Mouse (Mus musculus) thymus, postnatal 0 days (tissue): ENCODE data around the gene Slitrk3. TPM values are rescaled to one million over a fixed set of nuclear protein-coding genes. Genes with fewer than 3 reads are reported as not detected.
"Not testable (repeated sequence)": the region's sequence is repeated elsewhere in the genome, so short reads cannot be mapped to it uniquely, and the experiment has no call there.

Source experiments
- DNase-seq: peaks from one replicate; pipeline ENCODE4 v3.0.0-alpha.2; 2015; ENCODE audit warnings: low spot score
- polyA plus RNA-seq: library from polyadenylated mRNA; unstranded; fragments of >200 nt; fragmentation: Nextera tagmentation; extraction: Ambion mirVana; gene quantifications from 2 replicates; pipeline ENCODE4 v1.2.1, GENCODE M21; 2015

The Slitrk3 gene
- polyA plus RNA-seq = not detected in 2 replicates

DNA sequence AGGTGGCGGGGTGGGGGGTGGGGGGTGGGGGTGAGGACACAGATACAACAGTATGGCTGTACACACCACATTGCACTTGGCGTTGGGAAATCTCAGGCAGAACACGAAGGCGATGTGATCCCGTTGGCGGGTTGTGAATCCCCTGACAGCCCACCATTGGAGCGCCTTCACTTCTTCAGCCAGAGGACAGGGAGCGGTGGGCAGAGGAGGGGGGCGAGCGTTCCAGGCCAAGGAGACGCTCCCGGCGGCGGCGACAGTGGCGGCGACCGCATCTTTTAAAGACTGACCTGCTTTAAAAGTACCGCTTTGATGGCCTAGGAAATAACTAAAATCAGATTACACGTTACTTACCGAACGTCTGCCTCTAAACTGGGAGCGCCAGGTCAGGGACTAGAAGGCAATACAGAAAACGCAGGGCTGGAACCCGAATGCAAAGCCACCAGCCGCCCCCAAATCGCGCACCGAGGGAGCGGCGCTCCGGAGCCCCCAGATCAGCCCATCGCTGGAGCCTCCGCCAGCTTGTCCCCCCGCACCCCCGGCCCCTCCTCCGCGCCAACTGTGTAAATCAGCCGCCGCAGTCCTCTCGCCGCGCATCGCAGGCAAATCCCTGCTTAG lies at the start of gene Slitrk3:
Gene Slitrk3 (minus strand): TSS at position 607 of the 615 bp plus-strand sequence.
- DNase-seq = no peak

DNA sequence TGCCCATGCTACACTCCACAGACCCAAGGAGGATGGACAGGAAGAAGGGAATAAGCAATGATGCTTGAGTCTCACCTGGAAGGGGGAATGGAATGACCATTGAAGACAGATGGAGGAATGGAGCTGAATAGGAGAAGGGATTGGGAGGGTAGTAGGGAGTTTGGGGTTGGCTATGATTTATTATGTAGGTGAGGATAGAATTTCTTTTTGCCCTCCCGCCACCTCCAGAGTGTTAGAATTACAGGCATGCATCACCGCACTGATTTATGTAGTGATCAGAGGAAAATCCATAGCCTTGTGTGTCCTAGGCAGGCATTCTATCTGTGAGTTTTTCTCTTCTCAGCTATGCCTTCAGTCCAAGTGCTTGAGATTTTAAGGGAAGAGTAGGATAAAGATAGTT lies 36.8 kb upstream of the Slitrk3 start:
- not testable (repeated sequence) for DNase-seq

DNA sequence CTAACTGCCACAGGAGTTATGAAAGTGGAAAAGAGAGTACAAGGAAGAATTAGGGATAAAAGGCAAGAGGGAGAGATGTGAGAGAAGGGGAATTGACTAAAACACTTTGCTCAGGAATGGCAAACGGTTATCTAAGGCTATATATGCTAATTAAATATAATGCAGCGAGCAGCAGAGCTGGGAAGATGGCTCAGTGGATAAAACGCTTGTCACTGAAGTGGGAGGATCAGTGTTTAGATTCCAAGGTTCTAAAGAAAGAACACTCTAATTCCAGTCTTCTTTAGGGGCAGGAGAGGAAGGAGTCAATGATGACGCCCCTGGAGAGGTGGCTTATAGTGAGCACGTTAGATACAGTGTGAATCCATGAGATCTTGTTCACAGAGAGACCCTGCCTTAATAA lies 27.0 kb upstream of the Slitrk3 start:
- no peak for DNase-seq

DNA sequence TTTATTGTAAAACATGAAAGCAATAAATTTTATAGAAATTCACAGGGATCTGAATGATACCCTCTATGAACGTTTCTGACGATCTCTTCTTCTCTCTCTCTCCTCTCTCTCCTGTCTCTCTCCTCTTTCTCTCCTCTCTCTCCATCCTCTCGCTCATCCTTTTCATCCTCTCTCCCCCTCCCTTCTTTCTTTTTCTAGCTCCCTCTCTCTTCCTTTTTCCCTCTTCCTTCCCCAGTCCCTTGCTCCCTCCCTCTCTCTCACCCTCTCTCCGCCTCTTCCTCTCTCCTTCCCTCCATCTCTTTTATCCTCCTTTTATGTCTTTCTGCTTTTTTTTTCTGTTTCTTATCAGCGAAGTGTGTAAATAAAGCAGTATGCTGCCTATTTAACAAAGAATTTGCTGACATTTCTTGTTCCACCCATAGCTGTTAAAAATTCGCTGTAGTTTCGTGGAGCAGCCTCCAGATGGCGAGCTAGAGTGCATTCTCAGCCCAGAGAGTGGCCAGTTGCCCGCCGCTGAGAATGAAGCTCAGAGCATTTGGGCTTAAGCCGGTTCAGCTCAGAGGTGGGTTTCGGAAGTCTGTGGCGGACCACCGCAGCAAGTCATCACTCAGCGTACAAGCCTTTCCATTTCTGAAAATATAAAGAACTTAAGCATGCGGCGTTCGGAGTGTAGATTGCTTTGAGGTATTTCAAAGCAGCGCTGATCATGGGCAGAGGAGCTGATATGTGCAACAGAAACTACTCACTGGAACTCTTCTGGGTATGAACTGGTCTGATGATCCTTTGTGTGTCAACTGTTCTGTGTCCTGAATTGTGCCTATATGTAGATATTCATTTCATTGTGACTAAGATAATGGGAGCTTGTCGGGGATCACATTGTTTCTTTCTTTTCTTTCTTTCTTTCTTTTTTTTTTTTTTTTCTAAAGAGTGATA lies 8.5 kb upstream of the Slitrk3 start:
- DNase-seq = no peak

DNA sequence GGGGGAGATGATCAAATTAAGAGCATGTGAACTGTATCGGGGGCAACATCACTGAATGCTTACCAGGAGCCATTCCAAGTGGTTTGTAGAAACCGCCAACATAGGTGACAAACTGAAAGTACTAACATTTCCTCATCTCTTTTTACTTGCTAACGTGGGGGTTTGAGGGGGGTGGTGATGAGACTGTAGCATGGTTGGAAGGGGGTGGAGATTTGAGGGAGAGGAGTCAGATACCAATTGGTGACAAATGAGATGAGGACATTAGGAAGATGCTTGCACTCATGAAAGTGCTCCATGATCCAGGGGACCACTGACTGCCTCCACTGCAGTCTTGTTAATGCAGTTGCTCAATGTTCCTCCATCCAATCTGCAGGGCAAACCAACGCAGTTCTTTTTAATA lies 587 bp upstream of the Slitrk3 start:
- DNase-seq = no peak

DNA sequence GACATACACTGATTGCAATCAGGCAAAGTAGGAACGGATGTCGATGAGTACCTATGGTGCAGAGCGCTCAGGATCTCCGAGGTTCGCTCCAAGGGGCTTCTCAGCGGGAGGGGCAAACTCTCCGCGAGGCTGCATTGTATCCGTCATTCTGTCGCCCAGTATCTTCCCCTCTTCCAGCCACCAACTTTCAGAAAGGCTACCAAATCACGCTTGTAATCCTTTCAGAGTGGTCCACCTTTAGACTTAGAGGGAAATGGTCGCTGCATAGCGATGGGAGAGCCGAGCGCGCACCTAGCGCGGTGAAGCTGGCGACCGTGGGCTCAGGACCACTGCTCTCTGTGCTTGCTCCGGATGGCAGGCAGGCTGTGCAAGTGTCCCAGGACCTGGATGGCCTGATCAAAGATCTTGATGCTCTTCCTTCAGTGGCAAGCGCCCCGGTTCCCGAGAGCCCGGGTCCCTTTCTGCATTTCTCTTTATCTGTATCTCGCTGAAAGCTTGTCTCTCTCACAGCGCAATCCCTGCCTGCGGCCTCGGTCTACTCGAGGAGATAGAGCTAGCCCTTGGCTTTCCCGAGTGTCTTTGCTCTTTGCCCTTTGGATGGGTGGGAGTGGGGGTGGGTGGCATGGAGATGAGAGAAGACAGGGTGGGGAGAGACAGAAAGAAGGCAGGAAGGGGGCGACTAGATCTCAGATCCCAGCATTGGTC lies 959 bp downstream of the Slitrk3 start:
- DNase-seq = no peak

DNA sequence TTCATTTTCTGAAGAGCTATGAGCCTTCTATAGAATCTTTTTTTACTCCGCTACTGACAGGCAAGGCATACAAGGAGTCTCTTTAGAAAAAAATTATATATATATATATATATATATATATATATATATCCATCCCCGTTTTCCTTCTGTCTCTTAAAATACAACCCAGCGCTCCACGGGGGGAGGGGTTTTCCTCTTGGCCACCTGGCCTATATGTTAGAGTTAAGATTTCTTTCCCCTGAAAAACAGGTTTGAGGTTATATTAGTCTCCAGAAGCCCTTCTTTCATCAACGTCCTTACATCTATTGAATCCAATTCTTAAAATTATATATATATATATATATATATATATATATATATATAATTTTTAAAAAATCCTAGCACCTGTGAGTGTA lies 1.6 kb downstream of the Slitrk3 start:
- no peak for DNase-seq

DNA sequence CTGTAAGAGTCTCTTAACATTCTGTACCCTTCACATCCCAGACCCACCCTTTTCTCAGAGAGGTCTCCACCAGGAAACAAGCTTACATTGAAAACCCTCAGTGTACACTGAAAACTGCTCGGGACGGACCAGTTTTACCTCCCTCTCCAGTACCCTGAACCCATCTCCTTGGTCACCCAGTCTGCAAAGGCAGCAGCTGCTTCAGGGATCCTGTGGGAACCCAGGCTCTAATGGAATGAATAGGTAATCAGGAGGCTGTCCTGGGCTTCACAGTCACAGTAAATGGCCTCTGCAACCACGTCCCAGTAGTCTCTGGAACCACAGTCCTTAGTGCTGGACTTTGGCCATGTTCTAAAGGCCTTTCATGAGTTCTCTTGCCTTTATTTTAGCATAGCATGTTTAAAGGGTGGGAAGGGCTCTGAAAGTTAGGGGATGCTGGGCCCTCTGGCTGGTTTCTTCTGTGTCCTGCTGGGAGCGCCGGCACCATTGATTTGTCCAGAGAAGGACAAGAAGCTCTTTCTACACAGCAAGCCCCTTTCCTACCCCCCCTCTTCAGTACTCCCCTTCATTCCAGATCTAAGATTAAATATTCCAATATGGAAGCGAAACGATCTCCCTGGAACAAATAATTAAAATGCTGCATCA lies 2.1 kb downstream of the Slitrk3 start:
- DNase-seq = no peak

DNA sequence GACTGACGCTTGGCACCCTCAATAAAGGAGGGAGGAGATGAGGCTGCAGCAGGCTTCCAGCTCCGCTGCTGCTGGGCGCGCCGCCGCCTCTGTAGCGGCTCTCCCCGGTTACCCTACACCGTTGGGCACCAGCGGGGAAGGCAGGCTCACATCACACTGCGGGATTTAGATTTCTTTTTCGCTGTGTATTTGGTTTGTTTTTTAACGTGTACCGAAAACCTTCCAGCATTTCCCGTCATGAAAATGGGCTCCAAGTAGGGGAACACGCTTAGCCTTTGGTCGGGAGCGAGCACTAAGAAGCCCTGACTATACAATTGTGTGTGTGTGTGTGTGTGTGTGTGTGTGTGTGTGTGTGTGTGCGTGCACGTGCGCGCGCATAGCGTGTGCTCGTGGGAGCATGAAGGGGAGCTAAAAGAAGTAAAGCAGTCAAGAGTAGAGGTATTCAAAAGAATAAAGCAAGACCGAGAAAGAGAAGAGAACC lies 4.1 kb downstream of the Slitrk3 start:
- no peak for DNase-seq

DNA sequence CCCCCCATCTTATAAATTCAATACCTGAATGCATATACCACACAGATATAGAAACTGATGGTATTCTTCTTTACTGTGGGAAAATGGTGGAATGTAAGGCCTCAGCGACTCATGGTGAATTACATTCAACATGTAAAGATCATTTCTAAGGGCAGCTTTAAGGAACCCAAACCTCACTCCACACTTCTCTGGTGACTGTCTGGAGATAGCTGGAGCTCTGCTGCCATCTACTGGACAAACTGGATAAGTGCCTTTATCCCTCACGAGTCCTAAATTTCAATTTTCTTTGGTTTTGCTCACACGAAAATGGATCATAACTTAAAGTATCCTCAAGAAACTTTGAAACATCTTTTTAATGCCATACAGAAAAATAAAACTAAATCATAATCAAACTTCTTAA lies 11.4 kb downstream of the Slitrk3 start:
- DNase-seq = peak; percentile 22

DNA sequence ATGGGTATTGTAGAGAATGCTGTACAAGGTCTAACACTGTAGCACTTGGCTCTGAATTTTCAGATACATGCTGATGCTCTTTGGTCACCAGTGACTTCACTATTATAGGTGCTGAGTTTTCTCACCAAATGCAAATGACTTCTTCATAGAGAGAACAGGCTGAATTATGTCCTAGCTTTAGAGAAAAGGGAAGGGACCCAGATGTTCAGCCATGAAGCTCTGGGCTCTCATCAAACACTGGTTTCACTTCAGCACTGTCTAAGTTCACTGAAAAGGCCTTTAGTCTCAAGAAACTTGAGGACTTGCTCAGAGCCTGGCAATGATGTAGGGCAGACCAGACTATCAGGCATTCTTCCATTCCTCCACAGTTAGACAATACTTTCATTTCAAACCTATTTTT lies 15.3 kb downstream of the Slitrk3 start:
- DNase-seq = no peak

DNA sequence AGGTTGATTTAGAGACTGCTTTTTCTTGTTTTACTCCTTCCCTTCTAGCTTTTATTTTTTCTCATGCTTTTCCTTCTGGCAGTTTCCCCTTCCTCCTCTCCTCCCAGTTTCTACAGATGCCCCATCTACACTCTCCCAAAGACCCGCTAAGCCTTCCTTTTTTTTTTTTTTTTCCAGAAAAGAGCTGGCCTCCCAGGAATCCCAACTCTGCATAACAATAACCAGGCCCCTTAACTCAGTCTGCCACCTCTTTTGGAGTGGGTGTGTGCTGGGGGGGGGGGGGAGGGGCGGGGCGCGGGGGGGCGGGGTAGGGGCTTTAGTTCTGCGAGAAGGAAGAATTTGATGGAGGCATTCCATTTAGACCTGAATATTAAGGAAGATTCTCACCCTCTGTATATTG lies 51.6 kb downstream of the Slitrk3 start:
- DNase-seq = no peak

DNA sequence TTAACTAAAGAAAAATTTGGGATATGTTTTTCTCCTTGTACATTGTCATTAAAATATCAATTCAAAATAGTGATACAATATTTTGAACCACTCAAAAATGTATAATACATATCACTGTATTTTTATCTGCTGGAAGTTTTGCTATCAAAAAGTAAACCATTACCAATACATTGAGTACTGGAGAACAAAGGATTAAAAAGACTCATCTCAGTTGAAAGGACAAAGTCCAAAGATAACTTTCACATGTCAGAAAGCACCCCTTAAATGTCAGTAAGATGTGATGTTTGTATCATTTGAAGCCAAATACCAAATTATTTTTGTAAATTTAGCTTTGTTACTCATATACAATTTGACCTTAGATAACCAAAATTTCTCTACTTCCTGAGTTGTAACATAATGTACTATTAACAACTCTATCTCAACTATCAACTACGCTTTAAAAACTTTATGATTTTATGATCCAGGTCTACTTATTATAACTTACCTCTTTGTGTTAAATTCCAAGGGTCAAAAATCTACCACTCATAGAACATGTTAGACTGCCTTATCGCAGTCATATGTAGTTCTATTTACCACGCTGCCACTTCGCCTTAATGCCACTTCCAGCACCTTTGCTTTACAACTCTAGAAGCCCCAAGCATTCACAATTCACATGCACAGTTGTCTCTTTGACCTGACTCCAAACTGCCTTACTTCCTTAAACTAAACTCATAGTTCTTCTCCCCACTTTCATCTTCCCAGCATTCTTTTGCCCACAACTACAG lies 54.5 kb downstream of the Slitrk3 start:
- DNase-seq = no peak

DNA sequence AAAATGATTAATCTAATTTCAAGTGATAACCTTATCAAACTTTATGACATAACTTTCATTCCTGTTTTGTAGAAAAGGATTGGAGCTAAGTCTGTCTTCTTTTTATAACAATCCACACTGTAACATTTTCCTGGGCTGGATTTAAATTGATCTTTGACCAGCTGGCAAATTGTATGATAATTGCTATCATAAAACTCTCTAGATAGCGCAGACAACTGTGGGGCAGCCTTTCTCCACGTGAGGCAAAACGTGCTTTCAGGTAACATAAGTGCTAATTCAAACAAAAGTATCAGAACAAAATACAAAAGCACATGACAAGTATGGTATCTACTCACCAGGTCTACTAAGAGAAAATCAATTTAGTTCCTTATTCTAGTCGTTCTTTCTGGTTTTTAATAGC lies 60.1 kb downstream of the Slitrk3 start:
- DNase-seq = no peak

Other genes starting within 250 kb of the Slitrk3 start
- 0.14 and 0.15 TPM in 2 replicates for gene Sis, start 89.9 kb downstream of the Slitrk3 start, polyA plus RNA-seq